Mouse (Mus musculus): Measurements from ENCODE around the gene Traf3ip3. TPM values are rescaled to one million over a fixed set of nuclear protein-coding genes. Genes with fewer than 3 reads are reported as not detected.

Traf3ip3 gene
- polyA plus RNA-seq, 1 experiment from 2014 or later: 1.4 TPM

DNA sequence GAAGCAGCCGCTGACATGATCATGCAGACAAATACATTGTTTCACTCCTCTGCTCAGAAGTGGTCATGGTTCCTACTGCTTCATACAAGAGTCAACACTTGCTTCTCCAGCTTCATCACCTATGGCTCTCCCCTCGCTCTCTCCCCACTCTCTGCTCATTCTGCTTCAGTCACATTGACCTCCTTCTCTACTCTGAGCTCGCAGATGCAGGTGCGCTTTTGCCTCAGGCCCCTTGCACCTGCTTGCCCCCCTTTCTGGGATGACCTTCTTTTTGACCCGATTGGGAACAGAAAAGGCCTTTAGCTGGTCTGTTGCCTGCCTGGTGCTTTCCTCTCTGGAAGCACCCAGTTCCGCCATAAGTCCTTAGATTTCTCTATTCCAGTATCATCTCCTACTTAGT lies 57.0 kb downstream of the Traf3ip3 start:
- no peak overlapping the region for H3K9ac ChIP-seq (ENCODE audit: low read length)
- H3K36me3 ChIP-seq (ENCODE audit: control insufficient read depth, insufficient read depth, low read length): no peaks in the 10 kb centered on the region
- H3K27me3 ChIP-seq (ENCODE audit: control insufficient read depth, insufficient read depth, low read length): no peaks in the 10 kb centered on the region
- DNase-seq (ENCODE audit: low spot score, missing footprints) (no peak), ATAC-seq (ENCODE audit: low FRiP score) (no peak)
- no peaks in the 10 kb centered on the region for H3K9me3 ChIP-seq (ENCODE audit: control insufficient read depth, low read length)
- no peak overlapping the region for H3K4me2 ChIP-seq
- no peak overlapping the region for H3K4me3 ChIP-seq (ENCODE audit: low read depth, low read length)
- no peak overlapping the region for H3K27ac ChIP-seq (ENCODE audit: low read depth, low read length)
- no peaks in the 10 kb centered on the region for H3K4me1 ChIP-seq (ENCODE audit: control insufficient read depth, insufficient read depth, low read length)
- 88% methylated on average over 6 of the region's 6 CpGs for WGBS

DNA sequence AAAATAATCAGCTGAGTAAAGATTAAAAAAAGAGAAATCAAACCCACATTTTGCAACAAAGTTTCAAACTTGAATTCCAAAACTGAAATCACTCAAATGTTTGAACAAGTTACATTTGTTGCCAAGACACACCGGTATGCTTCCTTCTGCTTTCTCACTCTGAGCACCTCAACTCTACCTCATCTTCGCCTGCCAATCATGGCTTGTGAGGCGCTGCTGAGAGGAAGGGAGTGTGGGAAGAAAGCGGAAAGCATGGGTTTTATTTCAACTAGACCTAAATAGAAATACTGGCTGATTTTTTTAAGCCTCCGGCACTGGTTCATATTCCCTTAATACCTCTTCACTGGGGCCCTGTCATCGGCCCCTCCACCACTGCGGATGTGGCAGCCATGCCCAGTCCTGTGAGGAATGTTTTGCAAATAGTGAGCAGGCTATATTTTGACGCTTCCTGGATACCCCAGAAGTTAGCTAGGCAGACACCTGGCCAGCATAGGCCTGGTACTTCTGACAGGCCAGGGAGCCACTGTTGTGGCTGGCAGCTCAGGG lies 58.9 kb downstream of the Traf3ip3 start:
- ATAC-seq (ENCODE audit: low FRiP score) (no peak), DNase-seq (ENCODE audit: low spot score, missing footprints) (no peak)
- no peaks in the 10 kb centered on the region for H3K9me3 ChIP-seq (ENCODE audit: control insufficient read depth, low read length)
- H3K4me2 ChIP-seq: no peak overlapping the region
- no peaks in the 10 kb centered on the region for H3K27me3 ChIP-seq (ENCODE audit: control insufficient read depth, insufficient read depth, low read length)
- no peak overlapping the region for H3K4me3 ChIP-seq (ENCODE audit: low read depth, low read length)
- no peaks in the 10 kb centered on the region for H3K4me1 ChIP-seq (ENCODE audit: control insufficient read depth, insufficient read depth, low read length)
- 85% methylated on average over 8 of the region's 8 CpGs for WGBS
- H3K36me3 ChIP-seq (ENCODE audit: control insufficient read depth, insufficient read depth, low read length): no peaks in the 10 kb centered on the region
- H3K9ac ChIP-seq (ENCODE audit: low read length): no peak overlapping the region
- no peak overlapping the region for H3K27ac ChIP-seq (ENCODE audit: low read depth, low read length)

DNA sequence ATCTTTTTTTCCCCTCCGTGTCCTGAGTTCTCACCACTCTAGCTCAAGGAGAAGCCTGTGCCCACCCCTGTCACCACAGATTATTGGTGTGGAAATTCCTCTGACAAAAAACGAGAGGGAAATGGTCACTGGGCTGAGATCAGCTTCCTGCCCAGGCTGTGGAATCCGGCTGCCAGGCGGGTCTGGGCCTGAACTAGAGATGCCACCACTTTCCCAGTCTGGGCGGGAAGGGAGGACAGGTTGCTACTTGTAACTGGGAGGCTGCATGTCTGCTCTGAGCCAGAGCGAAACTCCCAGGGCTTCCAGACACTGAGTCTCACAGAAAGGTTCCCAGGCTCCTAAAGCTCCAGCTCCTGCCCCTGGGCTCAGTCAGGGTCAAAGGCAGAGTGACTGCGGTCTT lies 60.4 kb downstream of the Traf3ip3 start:
- Histone ChIP-seq H3K9me3 (ENCODE audit: control insufficient read depth, low read length) (no peaks in the 10 kb centered on the region), H3K36me3 (ENCODE audit: control insufficient read depth, insufficient read depth, low read length) (no peaks in the 10 kb centered on the region), H3K27me3 (ENCODE audit: control insufficient read depth, insufficient read depth, low read length) (no peaks in the 10 kb centered on the region), H3K27ac (ENCODE audit: low read depth, low read length) (no peak overlapping the region), H3K4me2 (no peak overlapping the region), H3K9ac (ENCODE audit: low read length) (no peak overlapping the region), H3K4me3 (ENCODE audit: low read depth, low read length) (no peak overlapping the region), H3K4me1 (ENCODE audit: control insufficient read depth, insufficient read depth, low read length) (no peaks in the 10 kb centered on the region)
- 78% methylated on average over 7 of the region's 7 CpGs for WGBS
- no peak for ATAC-seq (ENCODE audit: low FRiP score)
- no peak for DNase-seq (ENCODE audit: low spot score, missing footprints)

DNA sequence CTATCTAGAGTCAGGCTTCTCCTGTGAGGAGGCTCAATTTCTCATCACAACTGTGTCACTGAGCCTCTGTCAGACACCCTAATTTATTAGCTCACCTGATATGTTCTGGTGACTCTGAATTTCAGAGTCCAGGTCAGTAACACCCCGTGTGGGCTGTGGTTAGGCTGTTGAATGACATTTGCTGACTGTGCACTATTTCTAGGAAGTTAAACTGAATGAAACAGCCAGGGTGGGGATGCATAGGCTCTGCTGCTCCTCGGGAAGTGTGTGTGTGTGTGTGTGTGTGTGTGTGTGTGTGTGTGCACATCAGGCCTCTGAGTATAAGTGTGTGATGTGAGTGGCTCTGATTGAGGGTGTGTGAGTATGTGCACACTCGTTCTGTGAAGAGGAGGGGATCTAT lies 62.8 kb downstream of the Traf3ip3 start:
- WGBS: 70% methylated on average over 3 of the region's 3 CpGs
- Histone ChIP-seq H3K4me3 (ENCODE audit: low read depth, low read length) (no peak overlapping the region), H3K36me3 (ENCODE audit: control insufficient read depth, insufficient read depth, low read length) (no peaks in the 10 kb centered on the region), H3K27me3 (ENCODE audit: control insufficient read depth, insufficient read depth, low read length) (no peaks in the 10 kb centered on the region), H3K9ac (ENCODE audit: low read length) (no peak overlapping the region), H3K9me3 (ENCODE audit: control insufficient read depth, low read length) (no peaks in the 10 kb centered on the region), H3K27ac (ENCODE audit: low read depth, low read length) (no peak overlapping the region), H3K4me1 (ENCODE audit: control insufficient read depth, insufficient read depth, low read length) (no peaks in the 10 kb centered on the region), H3K4me2 (no peak overlapping the region)
- ATAC-seq (ENCODE audit: low FRiP score): no peak
- DNase-seq (ENCODE audit: low spot score, missing footprints): no peak

- Histone ChIP-seq H3K4me3 (ENCODE audit: low read depth, low read length) (no peak overlapping the region), H3K27me3 (ENCODE audit: control insufficient read depth, insufficient read depth, low read length) (no peaks in the 10 kb centered on the region), H3K4me1 (ENCODE audit: control insufficient read depth, insufficient read depth, low read length) (no peaks in the 10 kb centered on the region), H3K27ac (ENCODE audit: low read depth, low read length) (no peak overlapping the region), H3K9me3 (ENCODE audit: control insufficient read depth, low read length) (no peaks in the 10 kb centered on the region), H3K4me2 (no peak overlapping the region), H3K36me3 (ENCODE audit: control insufficient read depth, insufficient read depth, low read length) (no peaks in the 10 kb centered on the region), H3K9ac (ENCODE audit: low read length) (no peak overlapping the region)
- 54% methylated on average over 7 of the region's 7 CpGs for WGBS
- ATAC-seq (ENCODE audit: low FRiP score) (no peak), DNase-seq (ENCODE audit: low spot score, missing footprints) (no peak)
These were observed 63.4 kb downstream of the Traf3ip3 start for GRCm38 (mm10) chr1:193138087-193138486.

DNA sequence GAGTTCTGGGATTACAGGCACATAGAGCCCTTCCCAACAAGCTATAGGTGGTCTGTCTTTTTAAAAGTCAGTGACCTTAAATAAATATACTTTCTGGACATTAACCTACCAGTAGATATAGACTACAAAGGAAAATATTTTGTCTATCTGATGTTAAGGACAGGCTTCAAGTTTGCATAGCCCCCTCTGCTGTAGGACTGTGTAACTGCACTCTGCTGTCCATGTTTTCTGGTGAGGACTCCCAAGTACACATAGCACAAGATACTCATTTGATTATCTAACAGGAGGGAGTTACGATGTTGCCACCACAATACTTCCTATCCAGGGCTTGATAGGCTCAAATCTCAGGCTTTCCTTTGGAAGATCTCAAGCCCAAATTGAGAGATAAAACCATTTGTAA lies 67.8 kb downstream of the Traf3ip3 start:
- DNase-seq (ENCODE audit: low spot score, missing footprints) (no peak), ATAC-seq (ENCODE audit: low FRiP score) (no peak)
- H3K27ac ChIP-seq (ENCODE audit: low read depth, low read length): no peak overlapping the region
- no peaks in the 10 kb centered on the region for H3K36me3 ChIP-seq (ENCODE audit: control insufficient read depth, insufficient read depth, low read length)
- no peak overlapping the region for H3K4me3 ChIP-seq (ENCODE audit: low read depth, low read length)
- WGBS: 77% methylated on average over 1 of the region's 1 CpGs
- H3K27me3 ChIP-seq (ENCODE audit: control insufficient read depth, insufficient read depth, low read length): no peaks in the 10 kb centered on the region
- no peak overlapping the region for H3K4me2 ChIP-seq
- no peak overlapping the region for H3K9ac ChIP-seq (ENCODE audit: low read length)
- no peaks in the 10 kb centered on the region for H3K9me3 ChIP-seq (ENCODE audit: control insufficient read depth, low read length)
- peaks cover 8% of the 10 kb centered on the region; the same call in 1 of the 2 replicates for H3K4me1 ChIP-seq (ENCODE audit: control insufficient read depth, insufficient read depth, low read length)

GRCm38 (mm10) chr1:193132385-193132784 lies 69.1 kb downstream of the Traf3ip3 start:
- Histone ChIP-seq H3K27ac (ENCODE audit: low read depth, low read length) (no peak overlapping the region), H3K4me2 (no peak overlapping the region), H3K36me3 (ENCODE audit: control insufficient read depth, insufficient read depth, low read length) (peaks cover 6% of the 10 kb centered on the region; the same call in 1 of the 2 replicates), H3K27me3 (ENCODE audit: control insufficient read depth, insufficient read depth, low read length) (no peaks in the 10 kb centered on the region), H3K4me3 (ENCODE audit: low read depth, low read length) (no peak overlapping the region), H3K9ac (ENCODE audit: low read length) (no peak overlapping the region), H3K4me1 (ENCODE audit: control insufficient read depth, insufficient read depth, low read length) (peaks cover 8% of the 10 kb centered on the region; the same call in 1 of the 2 replicates), H3K9me3 (ENCODE audit: control insufficient read depth, low read length) (no peaks in the 10 kb centered on the region)
- ATAC-seq (ENCODE audit: low FRiP score) (no peak), DNase-seq (ENCODE audit: low spot score, missing footprints) (no peak)

DNA sequence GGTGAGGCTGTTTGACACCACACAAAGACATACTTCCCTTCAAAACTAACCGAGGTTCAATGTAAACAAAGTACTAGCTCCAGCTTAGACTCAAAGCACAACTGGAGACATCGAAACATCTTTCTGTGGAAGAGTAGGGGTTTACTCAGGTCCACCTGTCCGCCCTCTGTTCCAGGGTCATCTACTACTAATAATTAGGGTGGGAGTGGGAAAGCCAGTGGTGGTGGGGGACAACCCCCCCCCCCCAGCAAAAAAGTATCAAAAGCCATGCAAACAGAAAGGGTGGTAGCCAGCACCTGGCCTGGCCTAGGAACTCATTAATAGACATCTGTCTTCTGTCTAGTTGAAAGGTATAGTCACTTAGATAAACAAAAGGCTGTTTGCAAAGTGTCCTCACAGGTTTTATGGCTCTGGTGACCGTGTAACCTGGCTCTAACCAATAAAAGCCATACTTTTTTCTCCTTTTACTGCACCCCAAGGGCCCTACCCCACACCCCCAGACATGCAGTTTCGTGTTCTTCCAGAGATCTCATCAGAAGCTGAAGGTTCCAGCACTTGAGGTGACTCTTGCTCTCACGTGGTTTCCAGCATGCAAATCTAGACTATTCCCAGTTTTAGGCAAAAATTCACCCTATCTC lies 70.1 kb downstream of the Traf3ip3 start:
- Histone ChIP-seq H3K4me3 (ENCODE audit: low read depth, low read length) (no peak overlapping the region), H3K4me2 (no peak overlapping the region), H3K27me3 (ENCODE audit: control insufficient read depth, insufficient read depth, low read length) (no peaks in the 10 kb centered on the region), H3K4me1 (ENCODE audit: control insufficient read depth, insufficient read depth, low read length) (peaks cover 8% of the 10 kb centered on the region; the same call in 1 of the 2 replicates), H3K9me3 (ENCODE audit: control insufficient read depth, low read length) (no peaks in the 10 kb centered on the region), H3K27ac (ENCODE audit: low read depth, low read length) (no peak overlapping the region), H3K36me3 (ENCODE audit: control insufficient read depth, insufficient read depth, low read length) (peaks cover 7% of the 10 kb centered on the region; the same call in 1 of the 2 replicates), H3K9ac (ENCODE audit: low read length) (no peak overlapping the region)
- DNase-seq (ENCODE audit: low spot score, missing footprints): no peak
- ATAC-seq (ENCODE audit: low FRiP score): no peak
- WGBS: 86% methylated on average over 6 of the region's 6 CpGs

DNA sequence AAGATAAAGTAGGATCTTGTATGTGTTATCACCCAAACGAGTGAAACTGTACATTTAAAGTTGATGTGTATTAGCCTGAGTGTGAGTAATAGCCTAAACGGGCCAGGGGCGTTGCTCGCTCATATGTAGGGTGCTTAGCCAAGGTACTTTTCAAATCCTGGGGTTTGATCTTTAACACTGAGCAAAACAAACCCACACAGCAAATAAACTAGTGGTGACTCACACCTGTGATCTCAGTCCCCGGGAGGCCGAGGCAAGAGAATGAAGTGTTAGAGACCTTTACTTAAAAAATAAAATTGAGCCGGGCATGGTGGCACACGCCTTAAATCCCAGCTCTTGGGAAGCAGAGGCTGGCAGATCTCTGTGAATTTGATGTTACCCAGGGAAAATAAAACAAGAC lies 70.7 kb downstream of the Traf3ip3 start:
- ATAC-seq (ENCODE audit: low FRiP score): peak; percentile 25; the same call in 1 of the 2 replicates
- H3K4me2 ChIP-seq: peak overlapping the region; percentile 48
- H3K27ac ChIP-seq (ENCODE audit: low read depth, low read length): no peak overlapping the region

More for the DNA sequence above, 70.7 kb downstream of the Traf3ip3 start:
- H3K9ac ChIP-seq (ENCODE audit: low read length): peak overlapping the region; percentile 47
- no peaks in the 10 kb centered on the region for H3K27me3 ChIP-seq (ENCODE audit: control insufficient read depth, insufficient read depth, low read length)
- DNase-seq (ENCODE audit: low spot score, missing footprints): peak; percentile 41
- peaks cover 8% of the 10 kb centered on the region; the same call in 1 of the 2 replicates for H3K4me1 ChIP-seq (ENCODE audit: control insufficient read depth, insufficient read depth, low read length)
- no peaks in the 10 kb centered on the region for H3K9me3 ChIP-seq (ENCODE audit: control insufficient read depth, low read length)
- 89% methylated on average over 8 of the region's 8 CpGs for WGBS
- H3K4me3 ChIP-seq (ENCODE audit: low read depth, low read length): peak overlapping the region; percentile 88
- H3K36me3 ChIP-seq (ENCODE audit: control insufficient read depth, insufficient read depth, low read length): peaks cover 7% of the 10 kb centered on the region; the same call in 1 of the 2 replicates
